Mouse (Mus musculus) left cerebral cortex, adult 18-20 months (tissue): ENCODE results near the gene Gm45233. TPM values are rescaled to one million over a fixed set of nuclear protein-coding genes. Genes with fewer than 3 reads are reported as not detected.

ENCODE experiments used
- DNase-seq, 2 experiments: peaks; one replicate each; pipeline ENCODE4 v3.0.0; 2021 to 2022; ENCODE audit warnings: low spot score in 2 of 2, mixed read lengths in 1 of 2
- microRNA-seq, 2 experiments: library from miRNA; unstranded; fragments of <30 nt; microRNA quantifications; one replicate each; pipeline ENCODE4 v1.2.0; 2021
- total RNA-seq, 2 experiments: library from RNA; stranded (reverse); gene quantifications; 2 replicates each; pipeline ENCODE4 v1.2.3; 2021

Gene Gm45233
- total RNA-seq, 2 experiments from 2014 or later: 0.81 TPM; not detected in 1

- DNase-seq: peak; percentile 73 to 75
Measured at GRCm38 (mm10) chr7:43495343-43496021, 51.6 kb downstream of the Gm45233 start.

GRCm38 (mm10) chr7:43511707-43512478 lies 68.0 kb downstream of the Gm45233 start:
- no peak for DNase-seq

- DNase-seq: no peak
Measured at GRCm38 (mm10) chr7:43512519-43512918, 68.6 kb downstream of the Gm45233 start.

Small RNA genes lying within 50 kb of the gene (microRNA-seq; reads per million reads assigned to microRNA genes)
- gene Mir7051: 0.75 to 1.5 reads per million in 2 experiments

Other genes starting within 250 kb of the Gm45233 start
- 10 to 100 TPM; 21.0 to 22.8 TPM for gene Zfp715, start 130.8 kb upstream of the Gm45233 start, total RNA-seq
- under 1 TPM; 0.49 to 0.66 TPM for gene Siglecf, start 92.8 kb upstream of the Gm45233 start, total RNA-seq
- gene Siglecg, start 35.9 kb upstream of the Gm45233 start, total RNA-seq: under 1 TPM in 1 of 2 experiments, not detected in 1; 0.23 TPM
- not detected for gene Lim2, start 16.5 kb upstream of the Gm45233 start, total RNA-seq
- gene Nkg7, start 7.1 kb upstream of the Gm45233 start, total RNA-seq: not detected
- gene Cldnd2, start 3.3 kb upstream of the Gm45233 start, total RNA-seq: not detected
- 10 to 100 TPM; 59.0 to 64.5 TPM for gene Etfb, start within 50 bp of the Gm45233 start, total RNA-seq
- 1 to 10 TPM; 1.2 to 2.5 TPM for gene Vsig10l, start 19.0 kb downstream of the Gm45233 start, total RNA-seq
- 10 to 100 TPM; 20.6 to 24.9 TPM for gene Iglon5, start 45.9 kb downstream of the Gm45233 start, total RNA-seq
- not detected for gene 4931406B18Rik, start 61.8 kb downstream of the Gm45233 start, total RNA-seq
- gene Cd33, start 100.3 kb downstream of the Gm45233 start, total RNA-seq: 1 to 10 TPM; 3.9 to 4.8 TPM
- gene Zfp658, start 118.1 kb downstream of the Gm45233 start, total RNA-seq: 1 to 10 TPM; 5.2 to 6.0 TPM
- gene Zfp719, start 135.5 kb downstream of the Gm45233 start, total RNA-seq: 10 to 100 TPM; 16.3 to 20.9 TPM
- under 1 TPM in 1 of 2 experiments, not detected in 1; 0.26 TPM for gene Zfp819, start 163.0 kb downstream of the Gm45233 start, total RNA-seq
- not detected for gene Ceacam18, start 190.6 kb downstream of the Gm45233 start, total RNA-seq
- under 1 TPM; 0.82 to 0.91 TPM for gene Siglece, start 216.0 kb downstream of the Gm45233 start, total RNA-seq
- 1 to 10 TPM; 9.0 to 9.5 TPM for gene Ctu1, start 227.9 kb downstream of the Gm45233 start, total RNA-seq
- gene Klk14, start 246.3 kb downstream of the Gm45233 start, total RNA-seq: not detected